Mouse (Mus musculus): ENCODE measurements around the gene Nxn.

The Nxn gene

DNA sequence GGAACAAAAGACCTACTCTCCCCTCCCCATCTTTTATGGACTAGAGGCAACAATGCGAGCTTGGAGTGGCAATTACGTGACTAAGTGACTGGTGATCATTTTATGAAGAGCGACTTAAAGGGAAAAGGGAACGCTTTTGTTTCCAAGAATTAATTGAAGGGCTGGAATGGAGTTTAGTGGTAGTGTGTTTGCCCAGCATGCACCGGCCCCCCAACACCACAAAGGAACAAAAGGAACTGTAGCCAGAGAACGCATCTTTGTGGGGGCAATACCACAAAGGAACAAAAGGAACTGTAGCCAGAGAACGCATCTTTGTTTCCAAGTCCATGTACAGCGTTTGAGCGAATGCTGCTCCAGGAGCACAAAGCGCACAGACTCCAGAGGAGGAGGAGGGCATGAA, 64.0 kb downstream of the Nxn start:
- no peak for DNase-seq (ENCODE audit: low read depth, low spot score)

DNA sequence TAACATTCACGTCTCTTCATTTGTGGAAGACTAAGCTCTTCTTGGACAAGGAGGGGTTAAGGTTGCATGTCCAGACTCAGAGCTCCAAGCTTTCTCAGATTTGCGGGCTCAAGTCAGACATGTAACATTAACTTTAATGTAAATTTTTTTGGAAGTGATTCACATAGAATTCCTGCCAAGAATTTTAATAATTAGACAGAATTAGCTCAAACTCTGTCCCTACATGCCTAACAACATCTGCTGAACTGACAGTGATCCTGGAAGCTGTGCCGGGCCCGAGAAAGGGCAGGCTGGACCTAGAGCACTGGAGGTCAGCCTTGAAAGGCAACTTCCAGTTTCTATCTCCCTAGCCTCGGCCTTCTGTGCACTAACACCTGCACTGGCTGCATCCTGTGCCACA, 66.7 kb downstream of the Nxn start:
- DNase-seq (ENCODE audit: low read depth, low spot score) = no peak

DNA sequence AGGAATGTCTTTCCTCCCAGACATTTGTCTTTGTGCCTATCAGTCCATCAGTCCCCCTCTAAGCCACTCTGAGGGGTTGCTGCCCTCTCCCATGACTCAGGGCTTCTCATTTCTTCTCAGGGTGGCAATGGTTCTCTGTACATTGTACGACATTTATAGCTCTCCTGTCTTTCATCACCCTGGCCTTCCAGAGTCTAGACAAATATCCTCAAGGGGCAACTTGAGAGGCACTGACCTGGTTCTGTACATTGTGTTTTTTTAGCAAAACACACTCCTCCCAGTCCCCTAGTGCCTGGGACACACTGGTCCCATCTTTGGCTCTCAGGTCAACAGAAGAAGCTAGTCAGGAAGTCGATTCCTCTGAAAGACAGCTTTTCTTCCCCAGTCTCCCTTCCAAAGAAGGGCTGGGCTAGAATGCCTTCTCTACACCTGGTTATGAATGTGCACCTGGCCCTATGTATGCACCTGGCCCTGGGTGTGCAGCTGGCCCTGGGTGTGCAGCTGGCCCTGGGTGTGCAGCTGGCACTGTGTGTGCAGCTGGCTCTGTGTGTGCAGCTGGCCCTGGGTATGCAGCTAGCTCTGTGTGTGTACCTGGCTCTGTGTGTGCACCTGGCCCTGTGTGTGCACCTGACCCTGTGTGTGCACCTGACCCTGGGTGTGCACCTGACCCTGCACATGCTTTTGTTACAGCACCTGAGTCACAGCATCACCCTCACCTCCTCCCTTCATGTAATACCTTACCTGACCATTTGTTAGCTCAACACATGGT, 70.2 kb downstream of the Nxn start:
- no peak for DNase-seq (ENCODE audit: low read depth, low spot score)

DNA sequence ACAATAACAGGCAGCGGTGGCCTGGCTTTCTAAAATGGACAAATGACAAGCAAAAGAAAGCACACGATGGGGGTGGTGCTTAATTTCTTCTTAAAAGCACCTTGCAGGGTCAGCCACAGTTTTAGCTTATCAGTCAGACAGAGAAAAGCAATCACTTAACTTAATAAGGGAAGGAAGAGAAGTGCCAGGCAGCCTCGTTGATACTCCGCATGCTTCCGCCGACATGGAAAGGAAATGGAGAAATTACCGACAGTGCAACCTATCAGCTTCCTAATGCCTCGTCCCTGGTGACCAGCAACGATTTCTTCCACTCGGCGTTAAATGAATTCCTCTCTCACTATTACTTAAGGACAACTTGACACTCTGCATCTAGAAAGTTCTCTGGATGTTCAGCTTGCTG, 70.9 kb downstream of the Nxn start:
- no peak for DNase-seq (ENCODE audit: low read depth, low spot score)

DNA sequence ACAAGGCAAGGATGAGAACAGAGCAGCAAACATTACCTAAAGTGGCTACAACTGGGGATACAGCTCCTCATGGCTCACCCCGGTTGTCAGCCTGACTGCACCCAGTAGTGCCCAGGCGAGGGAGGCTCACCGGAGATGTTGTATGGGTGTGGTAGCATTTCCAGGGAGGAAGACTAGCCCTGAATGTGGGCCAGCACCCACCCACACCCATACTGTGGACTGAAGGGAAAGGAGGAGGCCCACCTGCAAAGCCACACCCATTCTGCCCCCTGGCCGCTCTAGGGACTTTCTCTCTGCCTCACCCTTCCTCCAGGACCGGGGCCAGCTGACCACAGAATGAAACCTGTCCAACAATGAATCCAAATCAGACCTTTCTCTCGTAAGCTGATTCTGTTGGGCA, 72.3 kb downstream of the Nxn start:
- no peak for DNase-seq (ENCODE audit: low read depth, low spot score)

DNA sequence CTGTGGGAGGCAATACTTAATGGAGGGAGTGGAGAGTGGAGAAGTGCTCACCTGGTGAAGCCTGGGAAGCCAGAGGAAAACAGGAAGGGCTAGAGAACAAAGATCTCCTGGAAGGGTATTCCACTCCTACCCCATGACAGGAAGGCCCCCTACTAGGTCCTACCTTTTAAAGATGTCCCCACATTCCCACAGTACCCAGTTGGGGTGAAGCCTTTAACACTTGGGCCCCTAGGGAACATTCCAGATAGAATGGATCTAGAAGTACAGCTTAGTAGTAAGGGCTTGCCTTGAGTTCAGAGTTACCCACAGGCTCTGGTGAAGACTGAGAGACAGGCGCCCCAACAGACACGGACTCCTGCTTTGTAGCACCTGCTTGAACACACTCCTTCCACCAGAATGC, 72.9 kb downstream of the Nxn start:
- no peak for DNase-seq (ENCODE audit: low read depth, low spot score)

DNA sequence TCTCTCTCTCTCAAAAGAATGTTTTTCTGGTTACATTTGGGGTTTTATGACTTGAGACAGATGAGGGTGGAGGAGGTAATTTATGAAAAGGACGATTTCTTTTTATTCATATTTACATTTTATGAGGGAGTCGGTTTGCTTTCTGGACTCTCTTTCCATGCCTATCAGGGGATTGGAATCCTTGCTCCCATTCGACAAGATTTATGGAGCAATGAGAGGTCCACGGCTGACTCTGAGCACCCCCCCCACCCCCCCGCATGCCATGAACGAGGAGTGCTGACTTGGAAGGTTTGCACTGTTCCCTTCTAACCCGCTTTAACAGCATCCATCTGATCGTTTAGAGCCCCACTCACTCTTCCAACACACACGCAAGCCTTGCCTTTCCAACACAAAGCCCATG, 74.1 kb downstream of the Nxn start:
- DNase-seq (ENCODE audit: low read depth, low spot score) = no peak

DNA sequence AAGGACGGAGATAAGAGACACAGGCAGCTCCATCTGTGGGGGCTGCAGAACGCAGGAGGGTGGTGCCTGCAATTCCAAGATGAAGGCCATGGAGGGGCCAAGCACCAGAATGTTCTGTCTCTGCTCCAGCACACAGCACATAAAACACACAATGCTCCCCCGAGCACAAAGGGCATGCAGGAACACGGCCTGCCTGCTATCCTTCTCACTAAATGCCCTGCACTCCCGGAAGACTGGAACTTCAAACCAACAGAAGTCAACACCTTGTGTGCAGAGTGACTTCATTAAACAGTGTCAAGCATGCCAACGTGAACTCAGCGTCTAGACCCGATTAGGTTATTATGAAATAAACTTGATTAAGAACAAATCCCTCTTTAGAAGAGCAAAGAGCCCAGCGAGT, 74.7 kb downstream of the Nxn start:
- DNase-seq (ENCODE audit: low read depth, low spot score) = peak; percentile 58

DNA sequence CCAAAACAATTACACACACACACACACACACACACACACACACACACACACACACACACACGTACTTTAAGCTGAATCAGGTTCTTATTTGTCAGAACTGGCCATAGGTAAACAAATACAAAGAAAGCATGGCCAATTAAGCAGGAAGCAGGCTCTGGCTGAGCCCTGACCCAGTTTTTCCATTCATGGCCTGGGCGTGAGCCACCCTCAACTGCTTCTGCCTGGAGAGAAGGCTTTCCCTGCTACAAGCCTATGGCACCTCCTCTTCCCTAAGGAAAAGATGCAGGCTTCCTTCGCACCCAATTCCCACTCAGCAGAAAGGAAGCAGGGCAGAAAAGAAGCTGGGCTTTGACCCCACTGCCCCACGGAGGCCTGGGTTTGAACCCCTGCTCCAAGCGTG, 76.0 kb downstream of the Nxn start:
- DNase-seq (ENCODE audit: low read depth, low spot score) = no peak

DNA sequence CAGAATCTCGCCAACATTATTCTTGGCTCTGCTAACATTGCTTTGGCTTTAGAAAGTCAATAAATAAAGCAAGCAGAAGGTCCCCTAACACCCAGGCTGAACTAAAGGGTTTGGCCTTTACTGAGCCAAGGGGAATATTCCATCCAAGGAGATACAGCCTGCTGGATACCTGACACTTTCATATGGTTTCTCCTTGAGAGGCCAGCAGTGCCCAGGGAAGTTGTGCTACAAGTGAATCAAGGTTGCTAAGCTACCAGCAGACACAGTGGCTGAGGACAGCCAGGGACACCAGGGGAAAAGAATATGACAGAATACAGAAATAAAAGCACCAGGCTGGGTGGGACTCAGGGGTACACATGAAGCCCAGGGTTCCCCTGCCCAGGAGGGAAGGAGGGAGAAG, 76.9 kb downstream of the Nxn start:
- no peak for DNase-seq (ENCODE audit: low read depth, low spot score)

DNA sequence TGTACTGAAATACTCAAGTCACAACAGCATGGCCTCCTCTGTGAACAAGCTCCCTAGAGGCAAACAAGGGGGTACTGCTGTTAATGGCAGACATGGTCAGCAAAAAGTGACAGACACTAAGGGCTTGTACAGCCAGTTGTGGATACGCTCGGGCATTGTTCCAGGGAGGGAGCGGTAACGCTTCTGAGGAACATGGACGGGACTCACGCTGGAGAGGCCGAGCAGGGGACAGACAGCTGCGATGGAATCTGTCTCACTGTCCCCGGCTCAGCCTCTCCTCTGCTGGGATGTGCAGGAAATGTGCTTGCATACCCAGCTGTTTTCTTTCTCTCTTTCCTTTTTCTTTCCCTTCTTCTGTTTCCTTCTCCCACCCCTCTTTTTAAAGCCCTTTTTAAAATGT, 78.5 kb downstream of the Nxn start:
- no peak for DNase-seq (ENCODE audit: low read depth, low spot score)

DNA sequence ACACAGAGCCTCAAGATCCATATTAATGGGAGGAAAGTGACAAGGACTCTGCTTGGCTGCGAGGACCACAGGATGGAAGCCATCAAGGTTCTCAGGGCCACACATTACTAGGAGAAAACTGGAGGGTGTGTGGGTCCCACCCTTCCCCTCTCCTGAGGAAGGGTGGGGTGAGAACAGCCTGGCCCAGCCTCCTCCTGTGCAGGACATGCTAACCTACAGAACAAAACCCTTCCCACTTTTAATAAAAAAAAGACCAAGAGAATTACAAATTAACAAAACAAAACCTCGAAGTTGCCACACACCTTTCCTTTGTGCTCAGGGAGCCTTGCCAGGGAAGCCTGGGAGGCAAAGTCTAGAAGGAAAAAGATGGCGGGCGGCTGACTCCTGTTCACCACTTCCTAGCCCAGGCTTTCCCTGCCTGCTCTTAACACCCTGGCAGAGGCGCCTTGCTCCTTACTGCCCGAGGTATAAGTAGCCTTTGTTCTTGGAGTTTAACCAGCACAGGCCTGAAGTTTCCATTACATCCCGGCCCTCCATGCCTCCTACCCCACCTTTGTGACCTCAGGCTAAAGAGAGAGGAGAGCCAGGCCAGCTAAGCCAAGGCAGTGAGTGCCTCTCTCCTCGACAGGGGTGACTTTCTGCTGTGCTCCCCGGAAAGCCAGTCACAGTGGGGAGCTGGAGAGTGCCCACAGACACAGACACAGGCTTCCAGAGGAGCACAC, 79.1 kb downstream of the Nxn start:
- DNase-seq (ENCODE audit: low read depth, low spot score) = no peak

DNA sequence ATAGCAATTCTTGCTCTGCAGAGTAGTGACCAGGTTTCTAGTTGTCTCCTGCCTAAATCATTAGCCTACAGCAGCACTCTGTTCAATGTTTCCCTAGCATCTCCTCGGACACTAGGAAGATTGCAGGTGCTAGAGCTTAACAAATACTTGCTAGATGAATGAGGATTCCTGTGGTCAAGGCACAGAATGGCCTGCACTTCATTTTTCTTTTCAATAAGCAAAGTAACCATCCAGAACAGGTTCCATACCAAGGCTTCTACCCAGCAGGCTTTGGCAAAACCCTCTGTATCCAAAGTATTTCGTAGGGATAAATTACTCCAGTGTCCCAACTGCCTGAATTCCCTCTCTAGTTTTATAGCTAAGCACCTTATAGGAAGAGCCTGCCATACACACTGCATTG, 81.0 kb downstream of the Nxn start:
- no peak for DNase-seq (ENCODE audit: low read depth, low spot score)

DNA sequence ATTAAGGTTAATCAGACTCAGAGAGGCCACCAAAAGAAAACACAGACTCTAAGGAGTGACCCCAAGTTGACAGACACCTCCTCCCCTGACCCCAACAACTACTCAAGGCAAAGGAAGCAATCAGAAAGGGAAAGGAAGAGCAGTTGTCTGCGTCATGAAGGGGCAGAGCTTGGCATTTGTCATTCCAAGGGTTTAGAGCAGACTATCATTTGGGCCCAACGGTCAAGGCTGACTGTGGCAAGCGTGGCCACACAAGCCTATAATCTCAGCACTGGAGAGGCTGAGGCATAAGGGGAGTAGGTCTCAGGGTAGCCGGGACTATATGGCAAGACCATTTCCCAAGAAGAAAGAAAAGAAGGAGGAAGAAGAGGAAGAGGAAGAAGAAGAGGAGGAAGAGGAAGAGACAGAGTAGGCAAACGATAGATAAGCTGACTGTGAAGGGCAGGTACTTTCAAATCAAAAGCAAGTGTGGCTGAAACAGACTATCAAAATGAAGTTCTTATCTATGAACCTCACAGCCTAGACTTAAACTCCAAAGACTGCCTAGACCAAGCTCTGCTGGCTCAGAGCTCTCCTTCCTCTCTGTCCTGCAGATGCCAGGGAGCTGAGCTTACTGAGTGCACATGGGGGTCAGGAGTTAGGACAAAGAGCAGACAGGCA, 83.0 kb downstream of the Nxn start:
- DNase-seq (ENCODE audit: low read depth, low spot score) = no peak

DNA sequence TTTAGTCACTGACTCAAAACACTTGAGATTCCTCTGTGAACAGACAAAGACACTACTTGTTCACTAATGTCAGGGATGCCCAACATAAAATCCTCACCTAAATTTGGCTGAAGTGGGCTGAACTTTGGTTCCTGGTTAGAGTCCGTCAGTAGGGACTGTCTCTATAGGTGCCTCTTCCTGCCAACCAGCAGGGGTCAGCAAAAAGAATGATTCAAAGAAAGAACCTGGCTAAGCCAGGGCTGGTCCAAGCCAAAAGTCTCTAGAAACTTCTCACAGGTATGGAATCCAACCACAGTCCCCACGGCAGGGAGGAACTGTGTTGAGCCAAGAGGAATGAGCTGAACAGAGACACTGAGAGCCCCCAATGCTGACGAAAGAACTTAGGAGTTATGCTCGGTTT, 84.2 kb downstream of the Nxn start:
- DNase-seq (ENCODE audit: low read depth, low spot score) = no peak

DNA sequence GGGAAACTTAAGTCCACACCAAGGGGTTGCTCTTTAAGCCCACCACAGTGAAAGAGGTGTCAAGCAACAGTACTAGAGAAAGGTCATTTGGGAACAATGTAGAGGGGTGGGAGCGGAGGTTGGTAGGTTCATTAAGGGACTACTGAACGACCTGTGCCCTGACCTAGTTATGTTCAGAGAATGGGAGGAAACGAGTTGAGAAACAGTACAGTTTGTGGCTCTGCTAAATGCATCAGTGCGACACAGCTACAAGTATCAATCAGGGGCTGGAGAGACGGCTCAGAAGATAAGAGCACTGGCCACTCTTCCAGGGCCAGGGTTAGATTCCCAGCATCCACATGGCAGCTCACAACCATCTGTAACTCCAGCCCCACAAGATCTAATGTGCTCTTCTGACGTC, 84.8 kb downstream of the Nxn start:
- no peak for DNase-seq (ENCODE audit: low read depth, low spot score)

DNA sequence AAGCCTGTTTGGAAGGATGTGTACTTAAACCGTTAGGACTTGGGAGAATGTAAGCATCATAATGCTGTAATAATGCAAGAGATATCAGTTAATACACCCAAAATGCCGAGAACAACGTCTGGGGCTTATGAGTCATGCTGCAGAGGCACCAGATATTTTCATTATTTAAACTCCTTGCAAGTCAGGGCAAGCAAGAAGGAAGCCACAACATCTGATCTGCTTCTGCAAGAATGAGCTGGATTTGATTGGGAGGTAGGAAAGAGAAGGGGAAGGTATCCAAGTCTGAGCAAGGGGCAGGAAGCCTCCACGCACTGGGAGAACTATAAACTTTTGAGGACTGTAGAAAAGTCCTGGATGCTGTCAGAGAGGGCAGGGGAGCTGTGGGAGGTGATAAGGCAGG, 86.1 kb downstream of the Nxn start:
- DNase-seq (ENCODE audit: low read depth, low spot score) = no peak

DNA sequence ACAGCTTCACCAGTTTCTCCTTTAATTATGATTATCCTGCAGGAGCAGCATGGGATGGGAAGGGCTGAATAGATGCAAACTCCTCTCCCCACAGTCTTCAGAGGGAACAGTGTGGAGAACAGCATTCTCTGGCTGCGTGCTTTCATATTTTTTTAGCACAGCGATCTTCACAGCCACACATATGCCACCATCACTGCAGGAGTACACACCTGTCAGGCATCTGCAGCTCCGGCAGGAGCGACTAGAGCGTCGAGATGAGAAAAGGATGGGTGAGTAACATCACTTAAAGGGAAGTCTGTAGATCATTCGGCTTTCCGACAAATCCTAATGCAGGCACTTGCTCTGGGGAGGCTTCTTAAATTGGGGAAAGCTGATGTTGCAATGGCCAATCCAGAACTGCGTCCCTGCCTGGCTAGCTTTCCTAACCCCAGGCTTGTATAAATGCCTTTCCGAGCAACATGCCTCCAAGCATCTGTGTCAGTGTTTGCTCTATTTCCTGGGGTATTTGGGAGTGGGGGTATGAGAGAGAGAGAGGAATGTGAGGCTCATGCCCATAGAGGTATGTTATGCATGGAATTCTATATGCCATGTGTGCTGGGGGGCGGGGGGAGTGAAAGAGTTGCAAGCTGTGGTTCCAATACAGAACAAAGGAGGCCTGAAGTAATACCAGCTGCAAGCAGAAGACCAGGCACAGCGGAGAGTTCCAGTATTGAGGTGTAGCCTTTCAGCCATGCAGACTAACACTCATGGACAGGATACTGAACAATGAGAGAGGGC, 87.5 kb downstream of the Nxn start:
- DNase-seq (ENCODE audit: low read depth, low spot score) = peak; percentile 73

DNA sequence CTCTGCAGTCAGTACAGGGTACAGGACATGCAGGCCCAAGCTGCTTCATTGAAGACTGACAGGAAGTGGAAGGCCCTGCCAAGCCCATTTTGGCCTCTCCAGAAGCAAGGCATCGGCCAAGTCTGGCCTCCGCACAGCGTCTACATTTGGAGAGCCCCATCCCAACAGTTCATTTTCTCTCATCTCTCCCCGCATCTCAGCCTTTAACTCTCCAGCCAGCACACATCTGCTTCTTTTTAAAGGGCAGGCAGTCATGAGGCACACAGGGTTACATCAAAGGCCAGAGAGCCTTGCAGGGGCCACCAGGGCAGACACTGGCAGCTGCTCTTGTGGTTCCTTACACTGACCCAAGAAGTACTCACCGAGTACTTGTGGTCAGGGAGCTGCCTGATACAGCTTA, 89.1 kb downstream of the Nxn start:
- no peak for DNase-seq (ENCODE audit: low read depth, low spot score)

DNA sequence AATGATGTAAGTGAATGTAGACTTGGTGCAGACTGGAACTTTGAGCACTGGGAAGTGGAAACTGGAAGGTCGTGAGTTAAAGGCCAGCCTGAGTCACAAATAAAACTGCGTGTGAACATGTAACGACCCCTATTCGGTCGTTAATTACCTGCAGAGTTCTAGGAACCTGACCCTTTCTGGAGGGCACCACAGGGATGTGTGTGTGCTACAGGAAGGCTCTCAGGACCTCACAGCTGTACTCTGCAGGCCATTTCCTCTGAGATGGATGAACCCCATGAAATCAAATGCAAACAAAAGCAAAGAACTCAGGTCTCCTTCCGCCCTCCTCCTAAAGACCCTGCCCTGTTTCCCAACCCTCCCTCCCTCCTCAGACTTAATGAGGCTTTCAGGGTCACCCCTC, 89.9 kb downstream of the Nxn start:
- no peak for DNase-seq (ENCODE audit: low read depth, low spot score)

DNA sequence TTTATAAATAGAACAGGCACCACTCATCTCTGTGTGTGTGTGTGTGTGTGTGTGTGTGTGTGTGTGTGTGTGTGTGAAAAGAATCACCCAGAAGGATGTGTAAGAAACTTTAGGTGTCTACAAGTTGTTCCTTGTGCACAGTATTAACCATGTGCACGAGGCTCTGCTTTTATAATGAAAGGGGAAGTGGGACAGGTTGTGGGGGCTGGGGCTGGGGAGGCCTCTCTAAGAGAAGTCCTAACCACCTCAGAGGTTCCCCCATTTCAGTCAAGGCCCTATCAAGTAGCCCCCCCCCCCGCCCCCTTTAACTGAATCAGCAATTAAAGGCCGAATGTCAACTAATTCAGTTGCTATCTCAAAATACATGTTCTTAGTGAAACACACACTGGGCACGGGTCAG, 92.2 kb downstream of the Nxn start:
- DNase-seq (ENCODE audit: low read depth, low spot score) = no peak

DNA sequence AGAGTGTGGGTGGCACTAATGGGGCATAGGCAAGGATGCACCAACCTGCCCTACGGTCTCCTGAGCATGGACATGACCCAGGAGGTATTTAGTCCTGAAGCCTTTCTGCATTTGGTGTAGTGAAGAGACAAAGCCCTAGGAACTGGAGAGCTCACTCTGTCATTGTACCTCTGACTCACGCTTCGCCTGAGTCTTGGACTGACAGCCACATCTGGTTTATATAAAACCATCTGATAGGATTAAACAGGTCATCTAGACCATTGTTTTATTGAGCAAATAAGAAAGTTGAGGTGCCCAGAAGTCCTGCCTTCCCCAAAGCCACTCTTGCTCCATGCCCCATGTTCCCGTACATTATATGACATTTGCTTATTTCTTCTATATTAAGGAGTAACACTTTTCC, 93.4 kb downstream of the Nxn start:
- DNase-seq (ENCODE audit: low read depth, low spot score) = no peak
